Mouse (Mus musculus): Measurements from ENCODE around the gene Tef. TPM values are rescaled to one million over a fixed set of nuclear protein-coding genes. Genes with fewer than 3 reads are reported as not detected.

The Tef gene
- polyA plus RNA-seq, 1 experiment from 2014 or later: 26.5 TPM

GRCm38 (mm10) chr15:81812696-81813631, 10.7 kb downstream of the Tef start:
- H3K9ac ChIP-seq: peak overlapping the region; percentile 73
- no peaks in the 10 kb centered on the region for H3K27me3 ChIP-seq
- no peaks in the 10 kb centered on the region for H3K9me3 ChIP-seq (replicated peaks)
- no peak for ATAC-seq (replicated peaks; ENCODE audit: low FRiP score)
- WGBS: 62% methylated on average over 7 of the region's 7 CpGs
- H3K4me3 ChIP-seq (replicated peaks): peak overlapping the region; percentile 78
- H3K27ac ChIP-seq: peak overlapping the region; percentile 94; the same call in 1 of the 2 replicates
- H3K4me1 ChIP-seq: peaks cover 30% of the 10 kb centered on the region
- H3K36me3 ChIP-seq: peaks cover 32% of the 10 kb centered on the region
- peak overlapping the region; percentile 91 for H3K4me2 ChIP-seq

GRCm38 (mm10) chr15:81813986-81814705, 11.9 kb downstream of the Tef start:
- Histone ChIP-seq H3K36me3 (peaks cover 40% of the 10 kb centered on the region), H3K4me1 (peaks cover 24% of the 10 kb centered on the region), H3K4me3 (replicated peaks) (no peak overlapping the region), H3K27me3 (no peaks in the 10 kb centered on the region), H3K9me3 (replicated peaks) (no peaks in the 10 kb centered on the region), H3K9ac (no peak overlapping the region), H3K27ac (no peak overlapping the region), H3K4me2 (no peak overlapping the region)
- WGBS: 83% methylated on average over 5 of the region's 5 CpGs
- ATAC-seq (replicated peaks; ENCODE audit: low FRiP score): no peak

- Histone ChIP-seq H3K27ac (no peak overlapping the region), H3K36me3 (peaks cover 47% of the 10 kb centered on the region), H3K4me1 (peaks cover 17% of the 10 kb centered on the region), H3K9me3 (replicated peaks) (no peaks in the 10 kb centered on the region), H3K27me3 (no peaks in the 10 kb centered on the region), H3K4me2 (no peak overlapping the region), H3K9ac (no peak overlapping the region), H3K4me3 (replicated peaks) (no peak overlapping the region)
- no peak for ATAC-seq (replicated peaks; ENCODE audit: low FRiP score)
- 92% methylated on average over 12 of the region's 12 CpGs for WGBS
These were observed 12.6 kb downstream of the Tef start for GRCm38 (mm10) chr15:81814716-81815370.

- Histone ChIP-seq H3K9me3 (replicated peaks) (no peaks in the 10 kb centered on the region), H3K4me2 (no peak overlapping the region), H3K9ac (no peak overlapping the region), H3K36me3 (peaks cover 77% of the 10 kb centered on the region), H3K27me3 (no peaks in the 10 kb centered on the region), H3K27ac (no peak overlapping the region), H3K4me3 (replicated peaks) (no peak overlapping the region), H3K4me1 (no peaks in the 10 kb centered on the region)
- ATAC-seq (replicated peaks; ENCODE audit: low FRiP score): no peak
- WGBS: 91% methylated on average over 3 of the region's 3 CpGs
These were observed 16.2 kb downstream of the Tef start for GRCm38 (mm10) chr15:81818404-81818803.

GRCm38 (mm10) chr15:81822631-81823030, 20.4 kb downstream of the Tef start:
- no peak overlapping the region for H3K9ac ChIP-seq
- H3K9me3 ChIP-seq (replicated peaks): no peaks in the 10 kb centered on the region
- no peak for ATAC-seq (replicated peaks; ENCODE audit: low FRiP score)
- H3K4me1 ChIP-seq: no peaks in the 10 kb centered on the region
- WGBS: 80% methylated on average over 3 of the region's 3 CpGs
- peaks cover 90% of the 10 kb centered on the region for H3K36me3 ChIP-seq
- H3K4me2 ChIP-seq: no peak overlapping the region
- no peaks in the 10 kb centered on the region for H3K27me3 ChIP-seq
- no peak overlapping the region for H3K4me3 ChIP-seq (replicated peaks)
- no peak overlapping the region for H3K27ac ChIP-seq

- Histone ChIP-seq H3K36me3 (peaks cover 76% of the 10 kb centered on the region), H3K4me3 (replicated peaks) (no peak overlapping the region), H3K4me1 (no peaks in the 10 kb centered on the region), H3K9ac (no peak overlapping the region), H3K27me3 (no peaks in the 10 kb centered on the region), H3K9me3 (replicated peaks) (no peaks in the 10 kb centered on the region), H3K27ac (no peak overlapping the region), H3K4me2 (no peak overlapping the region)
- 75% methylated on average over 3 of the region's 3 CpGs for WGBS
- ATAC-seq (replicated peaks; ENCODE audit: low FRiP score): no peak
These were observed 22.6 kb downstream of the Tef start for GRCm38 (mm10) chr15:81824832-81825231.

- H3K9ac ChIP-seq: no peak overlapping the region
- no peak overlapping the region for H3K27ac ChIP-seq
- 87% methylated on average over 7 of the region's 7 CpGs for WGBS
- no peak overlapping the region for H3K4me2 ChIP-seq
- peaks cover 44% of the 10 kb centered on the region for H3K36me3 ChIP-seq
- H3K4me1 ChIP-seq: peaks cover 9% of the 10 kb centered on the region
- no peak for ATAC-seq (replicated peaks; ENCODE audit: low FRiP score)
- H3K4me3 ChIP-seq (replicated peaks): no peak overlapping the region
- H3K27me3 ChIP-seq: no peaks in the 10 kb centered on the region
- H3K9me3 ChIP-seq (replicated peaks): no peaks in the 10 kb centered on the region
These were observed 26.4 kb downstream of the Tef start for GRCm38 (mm10) chr15:81828426-81829207.

GRCm38 (mm10) chr15:81829208-81829580, 27.0 kb downstream of the Tef start:
- ATAC-seq (replicated peaks; ENCODE audit: low FRiP score): no peak
- Histone ChIP-seq H3K4me3 (replicated peaks) (no peak overlapping the region), H3K9me3 (replicated peaks) (no peaks in the 10 kb centered on the region), H3K27me3 (no peaks in the 10 kb centered on the region), H3K27ac (no peak overlapping the region), H3K9ac (no peak overlapping the region), H3K4me1 (peaks cover 9% of the 10 kb centered on the region), H3K4me2 (no peak overlapping the region), H3K36me3 (peaks cover 38% of the 10 kb centered on the region)
- 66% methylated on average over 2 of the region's 2 CpGs for WGBS

GRCm38 (mm10) chr15:81830530-81830929, 28.3 kb downstream of the Tef start:
- Histone ChIP-seq H3K27me3 (peaks cover 5% of the 10 kb centered on the region), H3K4me1 (peaks cover 17% of the 10 kb centered on the region), H3K9ac (no peak overlapping the region), H3K36me3 (peaks cover 24% of the 10 kb centered on the region), H3K9me3 (replicated peaks) (no peaks in the 10 kb centered on the region), H3K4me3 (replicated peaks) (no peak overlapping the region), H3K4me2 (no peak overlapping the region), H3K27ac (no peak overlapping the region)
- no peak for ATAC-seq (replicated peaks; ENCODE audit: low FRiP score)
- WGBS: 87% methylated on average over 4 of the region's 4 CpGs

GRCm38 (mm10) chr15:81831136-81831825, 29.1 kb downstream of the Tef start:
- no peak overlapping the region for H3K9ac ChIP-seq
- H3K27me3 ChIP-seq: peaks cover 6% of the 10 kb centered on the region
- H3K4me1 ChIP-seq: peaks cover 25% of the 10 kb centered on the region
- H3K36me3 ChIP-seq: peaks cover 17% of the 10 kb centered on the region
- H3K27ac ChIP-seq: peak overlapping the region; percentile 9; the same call in 1 of the 2 replicates
- no peak overlapping the region for H3K4me3 ChIP-seq (replicated peaks)
- WGBS: 15% methylated on average over 24 of the region's 24 CpGs
- no peaks in the 10 kb centered on the region for H3K9me3 ChIP-seq (replicated peaks)
- H3K4me2 ChIP-seq: peak overlapping the region; percentile 31
- ATAC-seq (replicated peaks; ENCODE audit: low FRiP score): peak; percentile 86

GRCm38 (mm10) chr15:81832219-81832618, 30.0 kb downstream of the Tef start:
- WGBS: 88% methylated on average over 3 of the region's 3 CpGs
- H3K27me3 ChIP-seq: peaks cover 6% of the 10 kb centered on the region
- no peak overlapping the region for H3K4me3 ChIP-seq (replicated peaks)
- no peaks in the 10 kb centered on the region for H3K9me3 ChIP-seq (replicated peaks)
- H3K27ac ChIP-seq: no peak overlapping the region
- no peak for ATAC-seq (replicated peaks; ENCODE audit: low FRiP score)
- peaks cover 8% of the 10 kb centered on the region; the same call in 1 of the 2 replicates for H3K36me3 ChIP-seq
- no peak overlapping the region for H3K9ac ChIP-seq
- peaks cover 33% of the 10 kb centered on the region for H3K4me1 ChIP-seq
- H3K4me2 ChIP-seq: no peak overlapping the region

Data from kidney, embryonic 15.5 days (tissue).